Mouse (Mus musculus) liver, postnatal 0 days (tissue): Measurements from ENCODE around the gene Gm21958.

Experiments
- CTCF ChIP-seq: sonication (generic); IDR thresholded peaks from 2 replicates; pipeline ENCODE4 v1.5.1; 2016; ENCODE audit warnings: antibody characterized with exemption, low read depth
- EP300 ChIP-seq: IDR thresholded peaks from 2 replicates; pipeline ENCODE4 v1.6.1; 2016; ENCODE audit warnings: antibody characterized with exemption, low read depth, mild to moderate bottlenecking

GRCm38 (mm10) chr3:54715461-54715860, 1.3 kb upstream of the Gm21958 start:
- TF ChIP-seq CTCF, result no peak
- TF ChIP-seq EP300, result no peak
